Mouse (Mus musculus): ENCODE results near the gene Agtrap. TPM values are rescaled to one million over a fixed set of nuclear protein-coding genes. Genes with fewer than 3 reads are reported as not detected.

Gene Agtrap
- total RNA-seq, 2 experiments from 2014 or later: 11.6 to 26.3 TPM

DNA sequence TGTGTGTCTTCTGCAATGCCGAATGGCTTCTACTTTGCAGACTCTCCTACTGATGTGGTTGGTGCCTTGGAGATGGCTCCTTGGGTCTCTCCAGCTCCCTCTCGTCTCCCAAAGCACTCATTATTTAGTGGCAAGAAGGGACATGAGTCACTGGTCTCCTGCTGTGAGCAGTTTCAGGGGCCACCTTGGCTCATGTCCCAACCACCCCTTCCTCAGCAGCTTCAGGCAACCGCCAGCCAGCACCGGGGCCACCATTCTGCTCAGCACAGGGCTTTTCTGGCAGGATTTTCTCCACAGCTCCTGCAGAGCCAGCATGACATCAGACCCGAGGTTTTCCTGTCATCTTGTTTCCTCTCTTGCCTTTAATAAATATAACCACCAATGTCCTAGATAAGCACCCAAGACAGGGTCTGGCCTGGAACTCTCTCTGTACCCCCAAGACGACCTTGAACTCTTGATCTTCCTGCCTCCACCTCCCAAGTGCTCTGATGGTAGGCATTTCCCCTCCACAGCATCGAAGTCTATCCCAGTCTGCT lies 20.8 kb upstream of the Agtrap start:
- ATAC-seq (replicated peaks; ENCODE audit: low FRiP score, low TSS enrichment, poor library complexity, severe bottlenecking): no peak

DNA sequence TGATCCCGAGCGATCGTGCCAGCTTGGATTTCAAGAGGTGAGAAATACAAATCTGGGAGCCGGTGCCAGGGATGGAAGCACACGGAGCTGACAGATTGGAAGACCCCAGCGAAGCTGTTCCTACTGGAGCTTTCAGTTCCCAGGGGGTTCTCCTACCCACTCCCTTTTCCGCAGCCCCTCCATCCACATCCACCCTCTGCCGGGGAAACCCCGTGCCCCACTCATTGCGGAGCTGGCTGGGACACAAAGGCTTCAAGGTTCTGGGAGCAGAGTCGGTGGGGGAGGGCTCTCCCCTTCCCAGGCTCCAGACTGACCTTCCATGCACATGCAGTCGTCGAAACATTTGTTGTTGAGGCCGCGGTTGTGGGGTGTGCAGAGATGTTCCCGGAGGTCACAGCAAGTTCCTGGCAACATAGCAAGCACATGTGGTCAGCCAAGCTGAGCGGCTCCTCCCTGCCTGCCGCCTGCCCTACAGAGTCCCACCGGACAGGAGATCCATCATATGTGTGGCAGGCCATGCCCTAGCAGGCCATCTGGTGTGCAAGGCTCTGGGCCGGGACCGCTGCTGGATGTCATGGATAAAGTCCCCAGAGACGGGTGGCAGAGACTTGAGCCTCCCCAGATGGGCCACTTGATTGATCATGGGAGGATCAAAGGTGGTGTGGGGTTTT lies 19.9 kb upstream of the Agtrap start:
- ATAC-seq (replicated peaks; ENCODE audit: low FRiP score, low TSS enrichment, poor library complexity, severe bottlenecking): no peak

DNA sequence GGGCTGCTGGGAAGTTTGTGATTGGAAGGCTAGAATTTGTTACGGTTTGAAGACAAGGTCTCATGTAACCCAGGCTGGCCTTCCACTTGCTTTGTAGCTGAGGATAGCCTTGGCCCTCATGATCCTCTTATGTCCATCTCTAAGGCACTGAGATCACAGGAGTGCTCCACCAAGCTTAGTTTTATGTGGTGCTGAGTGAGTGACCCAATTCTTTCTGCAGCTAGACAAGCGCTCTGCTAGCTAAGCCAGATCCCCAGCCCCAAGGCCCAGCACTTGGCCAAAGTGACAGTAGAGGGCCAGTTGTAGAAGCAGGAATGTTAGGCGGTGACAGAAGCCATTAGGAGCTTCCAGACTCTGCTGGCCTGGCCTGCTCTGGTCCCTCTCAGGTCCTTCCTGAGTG lies 16.3 kb upstream of the Agtrap start:
- no peak for ATAC-seq (replicated peaks; ENCODE audit: low FRiP score, low TSS enrichment, poor library complexity, severe bottlenecking)

DNA sequence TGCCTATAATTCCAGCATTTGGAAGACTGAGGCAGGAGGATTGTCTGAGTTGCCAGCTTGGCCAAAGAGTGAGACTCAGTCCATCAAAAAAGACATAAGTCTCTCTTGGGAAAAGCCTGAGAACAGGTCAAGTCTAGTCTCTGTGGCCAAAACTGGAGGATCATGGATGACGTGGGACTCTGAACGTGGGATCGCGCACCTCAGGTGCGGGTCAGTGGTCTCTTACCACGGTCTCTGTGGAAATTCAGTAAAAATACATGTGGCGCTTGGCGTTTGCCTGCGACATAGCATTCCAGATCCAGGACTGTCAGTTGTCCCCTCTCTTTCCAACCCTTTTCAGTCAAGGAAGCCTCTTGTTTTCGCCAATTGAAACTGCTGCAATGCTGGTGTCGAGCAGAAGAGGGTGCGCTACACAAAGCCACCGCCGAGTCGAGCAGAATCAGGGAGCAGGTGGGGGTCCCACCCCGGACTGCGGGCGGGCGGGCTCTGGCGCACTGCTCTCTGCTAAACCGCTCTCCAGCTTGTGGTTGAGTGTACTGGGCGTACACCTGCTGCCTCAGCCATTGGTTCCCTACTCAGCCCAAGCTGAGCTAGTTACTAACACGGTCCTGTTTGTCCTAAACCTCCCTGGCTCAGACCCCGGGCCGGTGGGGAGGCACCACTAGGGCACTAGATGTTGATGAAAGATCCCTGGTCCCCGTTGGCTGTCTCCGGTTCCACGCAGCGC lies 14.1 kb upstream of the Agtrap start:
- ATAC-seq (replicated peaks; ENCODE audit: low FRiP score, low TSS enrichment, poor library complexity, severe bottlenecking): peak; percentile 87

DNA sequence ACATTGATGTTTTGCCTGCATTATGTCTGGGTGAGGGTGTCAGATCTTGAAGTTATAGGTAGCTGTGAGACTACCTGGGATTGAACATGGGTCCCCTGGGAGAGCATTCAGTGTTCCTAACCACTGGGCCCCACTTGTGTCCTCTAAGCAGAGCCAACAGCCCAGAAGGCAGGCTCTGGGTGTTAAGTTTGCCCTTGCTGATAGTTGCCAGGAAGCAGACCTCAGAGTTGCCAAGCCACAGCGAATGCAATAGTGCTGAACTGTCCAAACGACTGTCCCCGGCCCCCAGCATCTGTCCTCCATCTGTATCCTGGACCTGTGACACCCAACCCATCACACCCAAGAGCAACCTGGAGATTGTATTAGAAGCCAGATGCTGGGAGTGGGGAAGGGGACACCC lies 10.8 kb upstream of the Agtrap start:
- ATAC-seq (replicated peaks; ENCODE audit: low FRiP score, low TSS enrichment, poor library complexity, severe bottlenecking): no peak

DNA sequence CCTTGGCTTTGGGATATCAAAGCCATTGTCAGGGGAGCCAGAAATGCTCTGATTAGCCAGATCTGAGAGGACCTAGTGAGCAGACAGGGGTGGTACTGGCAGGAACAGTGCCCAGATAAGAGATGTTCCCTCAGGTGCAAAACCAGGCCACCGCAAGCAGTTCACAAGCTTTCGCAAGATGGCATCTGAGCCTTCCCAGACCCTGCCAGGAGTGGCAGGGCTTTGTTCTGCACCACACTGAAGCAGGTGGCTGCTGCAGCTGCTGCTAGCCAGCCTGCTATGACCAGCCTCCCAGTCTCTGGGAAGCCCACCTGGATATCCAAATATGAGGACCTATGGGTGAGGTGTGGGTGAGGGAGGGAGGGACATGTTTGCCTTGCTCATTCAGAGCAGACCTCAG lies 10.1 kb upstream of the Agtrap start:
- ATAC-seq (replicated peaks; ENCODE audit: low FRiP score, low TSS enrichment, poor library complexity, severe bottlenecking): no peak

DNA sequence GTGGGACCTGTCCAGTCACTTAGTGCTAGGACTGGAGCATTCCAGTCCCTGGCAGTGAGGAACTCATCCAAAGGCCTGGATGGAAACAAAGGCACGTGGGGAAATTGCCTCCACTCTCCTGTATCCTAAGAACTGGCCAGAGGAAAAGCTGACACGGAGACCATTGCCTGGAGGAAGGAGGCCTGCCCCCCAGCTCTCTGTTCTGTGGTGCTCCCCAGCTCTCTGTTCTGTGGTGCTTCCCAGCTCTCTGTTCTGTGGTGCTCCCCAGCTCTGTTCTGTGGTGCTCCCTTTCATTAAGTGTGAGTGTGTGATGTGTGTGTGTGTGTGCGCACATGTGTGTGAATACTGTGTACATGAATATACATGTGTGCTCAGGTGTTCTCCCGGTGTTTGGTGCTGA lies 7.2 kb upstream of the Agtrap start:
- no peak for ATAC-seq (replicated peaks; ENCODE audit: low FRiP score, low TSS enrichment, poor library complexity, severe bottlenecking)

DNA sequence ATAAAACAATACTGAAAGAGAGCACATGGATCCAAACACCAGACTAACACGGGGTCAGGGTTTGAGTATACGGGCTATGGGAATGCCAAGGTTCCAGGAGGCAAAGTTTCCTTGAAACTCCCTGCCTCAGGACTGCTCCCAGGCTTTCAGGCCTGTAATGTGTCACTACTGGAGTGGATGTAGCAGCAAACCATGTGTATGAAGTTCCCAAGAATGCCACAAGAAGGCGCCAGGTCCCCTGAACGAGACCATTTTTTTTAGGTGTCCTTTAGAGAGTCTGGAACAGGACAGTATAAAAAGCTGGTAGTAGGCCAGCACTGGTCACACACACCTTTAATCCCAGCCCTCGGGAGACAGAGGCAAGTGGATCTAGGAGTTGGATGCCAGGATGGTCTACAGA lies 6.3 kb upstream of the Agtrap start:
- ATAC-seq (replicated peaks; ENCODE audit: low FRiP score, low TSS enrichment, poor library complexity, severe bottlenecking): 0 out of 2 replicates have a peak, but pooled peaks have one; percentile 28

DNA sequence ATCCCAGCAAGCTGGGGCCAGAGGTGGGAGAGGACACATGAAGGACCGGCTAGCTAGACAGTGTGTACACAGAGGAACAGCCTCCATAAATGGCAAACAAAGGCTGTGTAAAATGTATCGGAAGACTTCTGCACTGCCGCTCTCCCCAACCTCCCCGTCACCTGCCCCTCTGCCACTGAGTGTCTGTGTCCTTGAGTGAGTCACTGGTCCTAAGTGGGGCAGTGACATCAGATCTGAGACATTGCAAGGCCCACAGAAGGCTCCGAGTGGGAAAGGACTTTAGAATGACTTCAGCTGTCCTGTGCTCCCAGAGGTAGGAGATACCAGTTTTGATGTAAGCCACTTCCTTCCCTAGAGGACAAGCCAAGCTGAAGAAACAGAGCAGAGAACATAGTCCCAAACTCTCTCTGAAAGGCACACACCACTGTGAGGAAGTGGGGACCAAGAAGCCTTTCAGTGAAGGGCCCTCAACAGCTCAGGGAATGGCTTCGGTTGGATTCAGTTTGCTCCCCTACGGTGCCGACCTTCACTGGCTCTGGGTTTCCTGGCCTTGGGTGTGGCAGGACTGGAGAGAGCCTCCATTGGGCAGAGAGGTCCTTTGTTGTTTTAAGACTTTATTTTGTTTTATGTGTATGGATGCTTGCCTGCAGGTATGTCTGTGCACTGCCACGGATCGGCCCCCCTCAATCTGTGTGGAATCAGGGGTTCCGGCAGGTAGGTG lies 4.9 kb upstream of the Agtrap start:
- ATAC-seq (replicated peaks; ENCODE audit: low FRiP score, low TSS enrichment, poor library complexity, severe bottlenecking): no peak

DNA sequence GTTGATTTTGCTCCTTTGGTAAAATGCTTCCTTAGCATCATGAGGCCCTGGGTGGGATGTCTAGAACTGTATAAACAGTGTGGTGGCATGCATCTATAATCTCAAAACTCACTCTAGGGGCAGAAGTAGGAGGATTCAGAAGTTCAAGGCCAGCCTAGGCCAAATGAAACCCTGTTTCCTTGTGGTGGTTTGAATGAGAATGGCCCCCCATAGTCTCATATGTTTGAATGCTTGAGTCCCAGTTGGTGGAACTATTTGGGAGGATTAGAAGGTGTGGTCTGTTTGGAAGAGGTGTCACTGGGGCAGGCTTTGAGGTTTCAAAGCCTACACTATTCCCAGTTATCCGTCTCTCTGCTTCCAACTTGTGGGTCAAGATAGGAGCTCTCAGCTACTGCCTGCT lies 3.4 kb upstream of the Agtrap start:
- ATAC-seq (replicated peaks; ENCODE audit: low FRiP score, low TSS enrichment, poor library complexity, severe bottlenecking): no peak

DNA sequence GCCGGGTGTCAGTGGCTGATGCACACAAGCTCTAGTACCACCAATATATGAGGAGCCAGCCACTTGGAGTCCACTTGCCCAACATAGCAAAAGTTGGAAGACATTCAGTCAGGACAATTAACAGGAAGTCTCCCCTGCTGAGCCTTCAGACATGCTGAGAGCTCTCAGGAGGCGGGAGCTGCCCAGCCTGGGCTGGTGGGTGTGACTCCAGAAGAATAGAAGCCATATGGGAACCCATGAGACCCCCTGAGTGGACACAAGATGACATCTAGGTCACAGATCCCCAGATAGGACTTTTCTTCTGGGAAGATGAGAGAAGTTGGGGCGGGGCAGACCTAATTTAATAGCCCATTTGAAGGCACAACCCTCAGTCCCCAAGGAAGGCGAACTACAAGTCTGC lies 1.3 kb upstream of the Agtrap start:
- no peak for ATAC-seq (replicated peaks; ENCODE audit: low FRiP score, low TSS enrichment, poor library complexity, severe bottlenecking)

DNA sequence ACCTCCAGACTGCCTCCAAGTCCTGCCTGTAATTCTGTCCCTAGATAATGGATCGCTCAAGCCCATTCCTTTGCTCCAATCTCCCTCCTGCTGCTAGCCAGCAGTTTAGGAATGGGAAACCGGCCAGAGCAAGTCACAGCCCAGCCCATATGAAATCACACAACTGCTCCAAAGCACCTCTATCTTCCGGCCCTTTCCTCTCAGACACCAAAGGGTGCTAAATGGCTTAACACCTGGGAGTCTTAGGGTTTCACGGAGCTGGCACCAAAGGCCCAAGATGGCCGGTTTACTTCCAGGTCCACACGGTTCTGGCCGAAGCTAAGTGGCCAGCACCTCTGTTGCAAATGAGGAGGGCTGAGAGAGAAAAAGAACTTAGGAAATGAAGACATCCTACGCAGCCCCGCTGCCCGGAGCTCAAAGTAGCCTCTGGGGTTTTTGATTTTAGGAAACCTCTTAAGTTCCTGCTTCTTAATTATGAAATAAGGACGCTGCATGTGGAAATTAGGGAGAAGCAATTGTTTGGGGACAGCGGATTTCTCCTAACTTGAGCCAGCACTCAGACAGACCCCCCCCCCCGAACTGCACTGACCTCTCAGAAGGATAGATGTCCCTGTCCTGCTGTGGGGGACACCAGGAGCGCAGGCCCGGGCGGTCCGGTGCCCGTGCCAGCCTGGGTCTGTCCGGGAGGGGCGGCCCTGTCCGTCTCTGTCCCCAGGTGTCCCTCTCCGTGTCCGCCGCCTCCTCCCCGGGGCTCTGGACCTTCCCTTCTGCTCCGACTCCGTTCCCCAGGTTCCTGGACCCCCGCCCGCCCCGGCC lies 532 bp downstream of the Agtrap start:
- no peak; the same call in 1 of the 2 replicates for ATAC-seq (replicated peaks; ENCODE audit: low FRiP score, low TSS enrichment, poor library complexity, severe bottlenecking)

DNA sequence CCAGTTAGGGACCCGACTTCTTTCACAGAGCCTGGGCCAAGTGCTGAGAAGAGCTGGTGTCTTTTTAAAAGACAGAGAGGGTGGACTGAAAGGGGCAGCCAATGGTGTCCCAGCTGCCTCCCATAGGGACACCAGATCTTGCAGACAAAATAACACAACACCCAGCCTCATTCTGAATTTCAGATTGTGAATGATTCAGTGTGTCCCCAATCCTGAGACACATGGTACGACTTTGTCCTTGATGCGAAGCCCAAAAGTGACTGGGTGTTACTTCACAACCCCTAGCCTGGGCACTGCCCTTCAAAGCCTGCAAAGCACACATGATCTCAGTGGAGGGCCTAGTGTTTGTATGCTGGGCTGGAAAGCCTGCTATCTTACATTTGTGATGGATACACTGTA lies 1.9 kb downstream of the Agtrap start:
- ATAC-seq (replicated peaks; ENCODE audit: low FRiP score, low TSS enrichment, poor library complexity, severe bottlenecking): no peak

DNA sequence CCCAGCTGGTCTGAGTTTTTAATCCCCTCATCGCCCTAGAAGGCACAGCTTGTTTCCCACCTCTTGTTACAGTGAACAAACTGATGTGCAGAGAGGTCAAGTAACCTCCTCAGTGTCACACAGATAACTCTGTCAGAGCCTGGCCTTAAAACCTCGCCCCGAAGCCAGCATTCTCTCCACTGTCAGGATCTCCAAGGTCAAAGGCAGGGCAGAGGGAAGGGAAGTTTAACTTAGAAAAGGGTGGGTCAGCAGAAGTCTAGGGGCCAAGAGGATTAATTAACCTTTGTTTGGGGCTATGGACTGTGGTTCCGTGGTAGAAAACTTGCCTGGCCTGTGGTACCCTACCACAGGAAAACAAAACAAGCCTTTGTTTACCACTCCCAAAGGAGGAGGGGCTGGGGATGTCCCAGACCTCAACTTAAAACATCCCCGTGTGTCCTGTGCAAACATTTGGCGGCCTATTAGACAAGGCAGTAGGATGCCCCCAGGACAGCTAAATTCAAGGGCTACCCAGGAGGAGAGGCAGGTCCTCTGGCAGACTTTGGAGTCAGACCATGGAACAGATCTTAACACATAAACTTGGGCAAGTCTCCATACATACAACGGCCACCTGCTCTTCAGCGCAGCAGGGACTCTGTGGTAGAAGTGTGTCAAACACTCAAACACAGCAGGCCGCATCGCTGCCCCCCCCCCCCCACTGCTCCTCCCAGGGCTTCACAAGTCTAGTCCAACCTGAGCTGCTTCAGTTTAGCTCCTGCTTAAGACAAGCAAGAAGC lies 2.5 kb downstream of the Agtrap start:
- ATAC-seq (replicated peaks; ENCODE audit: low FRiP score, low TSS enrichment, poor library complexity, severe bottlenecking): no peak

DNA sequence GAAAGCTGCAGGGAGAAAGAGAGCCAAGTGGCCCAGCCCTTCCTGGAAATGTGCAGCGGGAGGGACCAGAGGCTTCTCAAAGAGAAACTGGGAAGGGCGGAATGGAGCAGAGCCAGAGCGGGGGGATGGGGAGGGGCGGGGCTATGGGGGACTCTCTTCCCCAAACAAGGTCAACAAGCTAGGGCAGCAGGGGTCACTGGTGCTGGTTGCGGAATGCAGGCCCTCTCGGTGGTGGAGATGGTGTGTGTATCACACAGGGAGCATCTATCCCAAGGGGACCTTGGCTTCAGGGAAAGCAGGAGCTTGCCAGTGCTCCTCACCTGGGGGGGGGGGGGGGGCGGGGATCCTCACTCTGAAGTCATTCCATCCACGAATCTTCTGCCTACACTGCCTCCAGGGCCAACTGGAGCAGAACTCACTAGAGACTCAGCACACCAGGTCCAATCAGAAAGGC lies 3.5 kb downstream of the Agtrap start:
- no peak for ATAC-seq (replicated peaks; ENCODE audit: low FRiP score, low TSS enrichment, poor library complexity, severe bottlenecking)

DNA sequence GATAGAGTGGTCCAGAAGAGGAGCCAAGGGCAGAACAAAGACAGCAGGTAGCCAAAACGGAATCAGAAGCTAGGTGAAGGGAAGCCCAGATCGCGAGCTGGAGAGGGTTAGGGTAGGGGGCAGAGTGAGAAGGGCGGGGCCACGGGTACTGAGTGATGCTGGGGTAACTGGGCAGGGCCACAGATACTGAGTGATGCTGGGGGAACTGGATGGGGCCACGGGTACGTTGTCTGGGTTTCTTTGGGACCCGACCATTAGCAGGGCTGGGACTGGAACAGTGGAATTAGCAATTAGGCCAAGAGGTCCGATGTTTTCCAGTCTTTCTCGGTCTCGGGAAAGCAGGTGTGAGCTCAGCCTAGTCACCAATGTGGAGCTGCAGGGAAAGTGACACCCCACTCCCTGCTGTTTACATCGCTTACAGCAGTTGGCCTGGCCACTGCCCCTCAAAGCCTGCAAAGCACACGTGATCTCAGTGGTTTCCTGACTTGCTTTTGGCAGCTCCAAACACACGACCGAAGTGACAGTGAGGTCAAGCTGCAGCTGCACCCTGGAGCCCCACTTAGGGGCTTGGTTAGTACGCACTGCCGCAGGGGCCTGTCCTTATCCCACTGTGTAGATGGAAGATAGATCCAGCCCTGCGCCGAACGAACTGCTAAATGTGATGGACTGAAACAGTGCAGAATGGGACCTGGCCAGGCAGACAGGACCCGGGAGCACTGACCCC lies 4.5 kb downstream of the Agtrap start:
- no peak for ATAC-seq (replicated peaks; ENCODE audit: low FRiP score, low TSS enrichment, poor library complexity, severe bottlenecking)

DNA sequence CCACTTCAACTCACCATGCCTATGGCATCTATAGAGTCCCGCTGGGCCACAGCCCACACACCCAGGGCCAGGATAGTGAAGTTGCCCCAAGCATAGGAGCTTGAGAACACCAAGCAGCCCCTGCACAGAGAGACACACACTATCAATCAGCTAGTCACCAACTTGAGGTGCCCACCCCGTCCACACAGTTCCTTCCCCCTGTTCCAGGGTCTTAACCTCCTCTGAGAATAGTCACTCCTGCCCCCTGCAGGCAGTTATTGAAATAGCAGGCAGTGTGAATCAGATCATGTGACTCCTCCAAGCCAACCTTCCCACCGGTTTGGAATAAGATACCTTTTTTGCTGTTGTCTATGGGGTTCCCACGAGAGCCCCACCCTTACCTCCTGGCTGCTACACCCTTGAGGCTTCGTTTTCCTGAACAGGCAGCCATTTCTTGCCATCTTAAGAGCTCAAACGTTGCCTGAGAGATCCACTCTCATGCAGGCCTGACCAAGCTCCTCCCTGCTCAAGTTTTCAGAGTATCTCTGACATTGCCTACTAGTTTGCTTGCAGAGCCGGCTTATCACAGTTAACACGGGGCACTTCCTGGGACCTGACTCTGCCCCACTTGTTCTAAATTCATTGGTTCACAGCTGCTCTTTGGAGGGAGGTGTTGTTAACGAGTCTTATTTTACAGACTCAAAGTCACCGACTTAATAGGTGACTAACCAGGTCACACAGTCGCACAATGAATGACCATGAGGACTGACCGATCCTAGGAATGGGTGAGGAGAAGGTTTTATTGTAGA lies 5.4 kb downstream of the Agtrap start:
- peak; percentile 87 for ATAC-seq (replicated peaks; ENCODE audit: low FRiP score, low TSS enrichment, poor library complexity, severe bottlenecking)
